Mouse (Mus musculus) myocyte (in vitro differentiated cells): ENCODE measurements around the gene Sox5.

ENCODE experiments used
- CEBPB ChIP-seq: IDR thresholded peaks from 2 replicates; pipeline ENCODE4 v1.6.1; 2011; ENCODE audit warnings: mild to moderate bottlenecking, moderate library complexity; ENCODE audit not compliant: poor library complexity, insufficient read depth, severe bottlenecking
- E2F4 ChIP-seq: IDR thresholded peaks from one replicate; pipeline ENCODE4 v1.6.1; 2011; ENCODE audit warnings: mild to moderate bottlenecking, control low read depth, moderate library complexity; ENCODE audit not compliant: insufficient read depth
- MAX ChIP-seq: IDR thresholded peaks from one replicate; pipeline ENCODE4 v1.6.1; 2011; ENCODE audit warnings: low read depth, mild to moderate bottlenecking, control low read depth
- MYOD1 ChIP-seq, 3 experiments: IDR thresholded peaks; one replicate each; pipeline ENCODE4 v1.6.1; 2011; ENCODE audit warnings: control low read depth in 2 of 3, low read depth in 2 of 3, mild to moderate bottlenecking in 2 of 3, moderate library complexity in 1 of 3; ENCODE audit not compliant: insufficient read length in 2 of 3, control insufficient read depth in 1 of 3
- MYOG ChIP-seq, 3 experiments: IDR thresholded peaks; one replicate each; pipeline ENCODE4 v1.6.1; 2011; ENCODE audit warnings: control low read depth in 2 of 3, low read depth in 2 of 3, mild to moderate bottlenecking in 2 of 3; ENCODE audit not compliant: insufficient read length in 2 of 3, control insufficient read depth in 1 of 3, insufficient read depth in 1 of 3
- POLR2A ChIP-seq: IDR thresholded peaks from one replicate; pipeline ENCODE4 v1.6.1; 2011; ENCODE audit warnings: low read depth, mild to moderate bottlenecking, control low read depth, moderate library complexity; ENCODE audit not compliant: insufficient read length
- POLR2AphosphoS2 ChIP-seq: IDR thresholded peaks from one replicate; pipeline ENCODE4 v1.6.1; 2011; ENCODE audit warnings: low read depth, control low read depth; ENCODE audit not compliant: insufficient read length
- REST ChIP-seq: IDR thresholded peaks from one replicate; pipeline ENCODE4 v1.6.1; 2011; ENCODE audit warnings: mild to moderate bottlenecking, control low read depth, moderate library complexity; ENCODE audit not compliant: insufficient read depth, insufficient read length
- TCF12 ChIP-seq: IDR thresholded peaks from one replicate; pipeline ENCODE4 v1.6.1; 2011; ENCODE audit warnings: mild to moderate bottlenecking, control low read depth; ENCODE audit not compliant: poor library complexity, insufficient read depth, severe bottlenecking
- TCF3 ChIP-seq: IDR thresholded peaks from one replicate; pipeline ENCODE4 v1.6.1; 2011; ENCODE audit warnings: low read depth, control low read depth; ENCODE audit not compliant: insufficient read length
- USF1 ChIP-seq: IDR thresholded peaks from one replicate; pipeline ENCODE4 v1.6.1; 2011; ENCODE audit warnings: low read depth, mild to moderate bottlenecking, control low read depth, moderate library complexity

DNA sequence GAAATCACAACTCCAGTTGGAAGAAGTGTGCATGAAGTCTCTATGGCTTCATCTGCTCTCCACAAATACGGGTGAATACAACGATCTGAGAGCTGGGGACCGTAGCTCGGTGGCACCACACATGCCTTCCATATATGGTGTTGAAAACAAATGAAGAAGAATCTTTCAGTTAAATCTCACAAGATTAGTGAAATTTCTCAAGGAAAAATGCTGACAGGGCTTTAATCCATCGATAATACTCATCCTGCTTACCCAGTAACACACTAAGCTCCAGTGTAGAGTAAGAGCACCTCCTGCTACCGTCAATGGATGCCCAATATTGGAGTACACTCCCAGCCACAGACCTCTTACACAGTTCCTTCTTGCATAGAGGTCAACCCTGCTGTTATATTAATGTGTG is 678.2 kb downstream of the Sox5 start:
- TF ChIP-seq POLR2A (no peak), E2F4 (no peak), MYOG (IDR thresholded peaks at IDR 0.05; ENCODE audit: control insufficient read depth in 1 of 3, insufficient read depth in 1 of 3, insufficient read length in 2 of 3, low read depth in 2 of 3) (no peak), MAX (no peak), MYOD1 (IDR thresholded peaks at IDR 0.05; ENCODE audit: control insufficient read depth in 1 of 3, insufficient read length in 2 of 3, low read depth in 2 of 3) (no peak), TCF12 (no peak), USF1 (no peak), POLR2AphosphoS2 (no peak), REST (no peak), TCF3 (no peak), CEBPB (no peak)
